Mouse (Mus musculus): ENCODE data around the gene Fam196b. TPM values are rescaled to one million over a fixed set of nuclear protein-coding genes. Genes with fewer than 3 reads are reported as not detected.

Gene Fam196b
- polyA plus RNA-seq, 1 experiment from 2014 or later: 0.20 TPM

- WGBS: 54% methylated on average over 4 of the region's 4 CpGs
- Histone ChIP-seq H3K4me2 (no peak overlapping the region), H3K4me1 (no peaks in the 10 kb centered on the region), H3K27me3 (replicated peaks) (no peaks in the 10 kb centered on the region), H3K9me3 (no peaks in the 10 kb centered on the region), H3K4me3 (no peak overlapping the region), H3K9ac (no peak overlapping the region), H3K36me3 (no peaks in the 10 kb centered on the region), H3K27ac (replicated peaks) (no peak overlapping the region)
- ATAC-seq (ENCODE audit: extremely low read depth, insufficient number of reproducible peaks, low FRiP score, low TSS enrichment): no peak
These were observed 69.6 kb downstream of the Fam196b start for GRCm38 (mm10) chr11:34384178-34384577.

GRCm38 (mm10) chr11:34385001-34385688, 70.5 kb downstream of the Fam196b start:
- H3K27ac ChIP-seq (replicated peaks): no peak overlapping the region
- H3K4me1 ChIP-seq: peaks cover 4% of the 10 kb centered on the region; the same call in 1 of the 2 replicates
- no peaks in the 10 kb centered on the region for H3K36me3 ChIP-seq
- ATAC-seq (ENCODE audit: extremely low read depth, insufficient number of reproducible peaks, low FRiP score, low TSS enrichment): no peak
- no peak overlapping the region for H3K9ac ChIP-seq
- no peak overlapping the region for H3K4me3 ChIP-seq
- no peaks in the 10 kb centered on the region for H3K9me3 ChIP-seq
- H3K27me3 ChIP-seq (replicated peaks): no peaks in the 10 kb centered on the region
- no peak overlapping the region for H3K4me2 ChIP-seq
- WGBS: 71% methylated on average over 1 of the region's 1 CpGs

GRCm38 (mm10) chr11:34389261-34390116, 74.9 kb downstream of the Fam196b start:
- no peaks in the 10 kb centered on the region for H3K36me3 ChIP-seq
- no peak for ATAC-seq (ENCODE audit: extremely low read depth, insufficient number of reproducible peaks, low FRiP score, low TSS enrichment)
- no peaks in the 10 kb centered on the region for H3K27me3 ChIP-seq (replicated peaks)
- H3K27ac ChIP-seq (replicated peaks): no peak overlapping the region
- peaks cover 6% of the 10 kb centered on the region; the same call in 1 of the 2 replicates for H3K4me1 ChIP-seq
- H3K9ac ChIP-seq: no peak overlapping the region
- WGBS: 77% methylated on average over 6 of the region's 6 CpGs
- no peak overlapping the region for H3K4me3 ChIP-seq
- no peak overlapping the region for H3K4me2 ChIP-seq
- H3K9me3 ChIP-seq: no peaks in the 10 kb centered on the region

- Histone ChIP-seq H3K27me3 (replicated peaks) (no peaks in the 10 kb centered on the region), H3K9me3 (no peaks in the 10 kb centered on the region), H3K9ac (no peak overlapping the region), H3K4me1 (peaks cover 6% of the 10 kb centered on the region; the same call in 1 of the 2 replicates), H3K27ac (replicated peaks) (no peak overlapping the region), H3K4me2 (no peak overlapping the region), H3K4me3 (no peak overlapping the region), H3K36me3 (no peaks in the 10 kb centered on the region)
- ATAC-seq (ENCODE audit: extremely low read depth, insufficient number of reproducible peaks, low FRiP score, low TSS enrichment): no peak
- 47% methylated on average over 4 of the region's 4 CpGs for WGBS
These were observed 77.5 kb downstream of the Fam196b start for GRCm38 (mm10) chr11:34392105-34392504.

- H3K4me2 ChIP-seq: no peak overlapping the region
- WGBS: 76% methylated on average over 3 of the region's 3 CpGs
- no peaks in the 10 kb centered on the region for H3K27me3 ChIP-seq (replicated peaks)
- H3K4me3 ChIP-seq: no peak overlapping the region
- H3K9me3 ChIP-seq: no peaks in the 10 kb centered on the region
- no peak overlapping the region for H3K9ac ChIP-seq
- H3K4me1 ChIP-seq: peaks cover 6% of the 10 kb centered on the region; the same call in 1 of the 2 replicates
- H3K36me3 ChIP-seq: no peaks in the 10 kb centered on the region
- no peak overlapping the region for H3K27ac ChIP-seq (replicated peaks)
- no peak for ATAC-seq (ENCODE audit: extremely low read depth, insufficient number of reproducible peaks, low FRiP score, low TSS enrichment)
These were observed 81.2 kb downstream of the Fam196b start for GRCm38 (mm10) chr11:34395802-34396201.

- no peak for ATAC-seq (ENCODE audit: extremely low read depth, insufficient number of reproducible peaks, low FRiP score, low TSS enrichment)
- H3K4me3 ChIP-seq: no peak overlapping the region
- no peaks in the 10 kb centered on the region for H3K36me3 ChIP-seq
- H3K9ac ChIP-seq: no peak overlapping the region
- H3K27me3 ChIP-seq (replicated peaks): no peaks in the 10 kb centered on the region
- peaks cover 6% of the 10 kb centered on the region; the same call in 1 of the 2 replicates for H3K4me1 ChIP-seq
- no peaks in the 10 kb centered on the region for H3K9me3 ChIP-seq
- H3K27ac ChIP-seq (replicated peaks): no peak overlapping the region
- H3K4me2 ChIP-seq: no peak overlapping the region
- WGBS: 84% methylated on average over 5 of the region's 5 CpGs
These were observed 83.0 kb downstream of the Fam196b start for GRCm38 (mm10) chr11:34397661-34398060.

- H3K36me3 ChIP-seq: no peaks in the 10 kb centered on the region
- no peak for ATAC-seq (ENCODE audit: extremely low read depth, insufficient number of reproducible peaks, low FRiP score, low TSS enrichment)
- H3K4me3 ChIP-seq: no peak overlapping the region
- H3K27me3 ChIP-seq (replicated peaks): no peaks in the 10 kb centered on the region
- H3K27ac ChIP-seq (replicated peaks): no peak overlapping the region
- H3K4me2 ChIP-seq: no peak overlapping the region
- H3K9me3 ChIP-seq: no peaks in the 10 kb centered on the region
- H3K4me1 ChIP-seq: peaks cover 6% of the 10 kb centered on the region; the same call in 1 of the 2 replicates
- H3K9ac ChIP-seq: no peak overlapping the region
- WGBS: 62% methylated on average over 2 of the region's 2 CpGs
These were observed 83.9 kb downstream of the Fam196b start for GRCm38 (mm10) chr11:34398555-34398954.

GRCm38 (mm10) chr11:34401343-34401742, 86.7 kb downstream of the Fam196b start:
- Histone ChIP-seq H3K9ac (no peak overlapping the region), H3K27ac (replicated peaks) (no peak overlapping the region), H3K4me3 (no peak overlapping the region), H3K4me2 (no peak overlapping the region), H3K9me3 (no peaks in the 10 kb centered on the region), H3K27me3 (replicated peaks) (no peaks in the 10 kb centered on the region), H3K36me3 (no peaks in the 10 kb centered on the region), H3K4me1 (peaks cover 6% of the 10 kb centered on the region; the same call in 1 of the 2 replicates)
- no peak for ATAC-seq (ENCODE audit: extremely low read depth, insufficient number of reproducible peaks, low FRiP score, low TSS enrichment)
- WGBS: 85% methylated on average over 8 of the region's 8 CpGs

- no peaks in the 10 kb centered on the region for H3K9me3 ChIP-seq
- no peak overlapping the region for H3K27ac ChIP-seq (replicated peaks)
- H3K4me3 ChIP-seq: no peak overlapping the region
- ATAC-seq (ENCODE audit: extremely low read depth, insufficient number of reproducible peaks, low FRiP score, low TSS enrichment): no peak
- 70% methylated on average over 1 of the region's 1 CpGs for WGBS
- no peak overlapping the region for H3K4me2 ChIP-seq
- H3K27me3 ChIP-seq (replicated peaks): no peaks in the 10 kb centered on the region
- H3K36me3 ChIP-seq: no peaks in the 10 kb centered on the region
- peaks cover 4% of the 10 kb centered on the region; the same call in 1 of the 2 replicates for H3K4me1 ChIP-seq
- H3K9ac ChIP-seq: no peak overlapping the region
These were observed 90.7 kb downstream of the Fam196b start for GRCm38 (mm10) chr11:34405311-34405710.

GRCm38 (mm10) chr11:34406309-34406708, 91.7 kb downstream of the Fam196b start:
- no peak overlapping the region for H3K4me3 ChIP-seq
- ATAC-seq (ENCODE audit: extremely low read depth, insufficient number of reproducible peaks, low FRiP score, low TSS enrichment): no peak
- H3K9ac ChIP-seq: no peak overlapping the region
- H3K4me1 ChIP-seq: peaks cover 4% of the 10 kb centered on the region; the same call in 1 of the 2 replicates
- no peaks in the 10 kb centered on the region for H3K27me3 ChIP-seq (replicated peaks)
- 62% methylated on average over 8 of the region's 8 CpGs for WGBS
- no peaks in the 10 kb centered on the region for H3K36me3 ChIP-seq
- H3K9me3 ChIP-seq: no peaks in the 10 kb centered on the region
- H3K4me2 ChIP-seq: no peak overlapping the region
- no peak overlapping the region for H3K27ac ChIP-seq (replicated peaks)

GRCm38 (mm10) chr11:34406850-34407249, 92.2 kb downstream of the Fam196b start:
- WGBS: 45% methylated on average over 5 of the region's 5 CpGs
- Histone ChIP-seq H3K4me3 (no peak overlapping the region), H3K9ac (no peak overlapping the region), H3K36me3 (no peaks in the 10 kb centered on the region), H3K27ac (replicated peaks) (no peak overlapping the region), H3K4me2 (no peak overlapping the region), H3K27me3 (replicated peaks) (no peaks in the 10 kb centered on the region), H3K9me3 (no peaks in the 10 kb centered on the region), H3K4me1 (peaks cover 4% of the 10 kb centered on the region; the same call in 1 of the 2 replicates)
- ATAC-seq (ENCODE audit: extremely low read depth, insufficient number of reproducible peaks, low FRiP score, low TSS enrichment): no peak
